Mouse (Mus musculus) layer of hippocampus, postnatal 25 days (tissue): Measurements from ENCODE around the gene Dmc1. TPM values are rescaled to one million over a fixed set of nuclear protein-coding genes. Genes with fewer than 3 reads are reported as not detected.
A peak's percentile ranks its signal among the peaks of the same experiment; 100 is the strongest.

Experiments
- DNase-seq, 2 experiments: peaks; one replicate each; pipeline ENCODE4 v3.0.0; 2022; ENCODE audit warnings: mixed read lengths in 2 of 2, low spot score in 1 of 2; ENCODE audit errors: extremely low spot score in 1 of 2
- total RNA-seq, 2 experiments: library from RNA; stranded (reverse); gene quantifications; 2 replicates each; pipeline ENCODE4 v1.2.3; 2021

The Dmc1 gene
- total RNA-seq, 2 experiments from 2014 or later, result 0.57 to 0.92 TPM

DNA sequence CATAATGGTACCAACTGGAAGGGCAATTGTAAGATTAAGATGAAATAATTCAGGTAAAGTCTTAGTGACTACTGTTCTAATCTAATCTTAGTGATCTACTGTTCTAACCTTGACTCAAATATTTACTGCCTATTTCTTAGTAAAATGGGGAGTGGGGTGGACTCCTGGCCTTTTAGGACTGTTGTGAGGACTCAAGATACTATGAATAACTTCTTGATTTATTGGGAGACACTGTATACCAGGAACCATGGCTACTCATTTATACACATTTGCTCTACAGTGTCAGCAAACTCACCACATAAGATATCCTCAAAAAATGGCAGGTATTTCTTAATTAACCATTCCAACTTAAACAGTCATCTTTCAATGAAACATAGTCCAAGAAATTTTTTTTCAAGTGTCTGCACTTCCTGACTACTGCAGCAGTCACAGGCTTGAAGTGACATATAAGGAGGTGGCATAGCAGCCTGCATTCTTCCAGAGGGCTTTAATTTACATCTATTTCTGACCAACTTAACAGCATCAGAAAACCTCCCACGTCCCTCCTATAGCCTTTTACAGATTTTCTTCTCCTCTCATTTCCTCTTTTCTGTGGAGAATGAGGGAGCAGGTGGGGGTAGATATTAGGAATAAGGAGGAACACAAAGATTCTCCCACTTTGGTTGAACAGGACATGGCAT, 29.2 kb downstream of the Dmc1 start:
- no peak for DNase-seq

DNA sequence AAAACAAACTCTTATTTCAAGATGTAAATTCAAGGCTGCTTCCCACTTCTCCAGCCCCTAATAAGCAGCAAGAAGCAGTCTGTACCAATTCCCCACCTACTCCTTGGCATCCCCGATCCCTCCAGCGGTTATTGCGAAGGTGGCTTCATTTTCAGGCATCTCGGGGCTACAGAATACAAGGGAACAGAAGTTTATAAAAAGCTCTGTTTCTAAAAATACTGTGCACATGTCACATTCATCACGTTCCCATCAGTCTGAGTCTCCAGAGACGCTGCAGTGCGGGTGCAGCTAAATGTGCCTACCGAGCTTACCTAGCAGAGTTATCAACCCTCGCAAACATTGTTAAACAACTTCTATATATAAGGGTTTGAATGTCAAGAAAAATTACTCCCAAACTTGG, 42.5 kb downstream of the Dmc1 start:
- DNase-seq, result peak in 1 of 2 experiments; percentile 5

DNA sequence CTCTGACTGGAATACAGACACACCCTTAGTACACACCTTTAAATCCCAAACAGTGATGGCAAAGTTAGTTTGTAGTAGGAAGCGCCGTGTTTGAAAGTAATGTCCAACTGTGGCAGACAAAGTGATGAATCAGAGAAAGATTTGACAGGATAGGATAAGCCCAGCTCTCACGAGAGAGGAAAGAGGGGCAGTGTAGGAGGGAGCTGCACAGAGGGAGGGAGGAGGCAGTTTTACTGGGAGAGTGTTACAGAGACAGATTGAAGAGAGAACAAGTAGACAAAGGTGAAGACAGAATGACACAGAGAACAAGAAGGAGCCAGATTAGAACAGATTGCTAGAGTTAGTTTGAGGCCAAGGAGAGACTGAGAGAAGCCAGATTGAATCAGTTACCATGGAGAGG, 45.3 kb downstream of the Dmc1 start:
- no peak for DNase-seq

DNA sequence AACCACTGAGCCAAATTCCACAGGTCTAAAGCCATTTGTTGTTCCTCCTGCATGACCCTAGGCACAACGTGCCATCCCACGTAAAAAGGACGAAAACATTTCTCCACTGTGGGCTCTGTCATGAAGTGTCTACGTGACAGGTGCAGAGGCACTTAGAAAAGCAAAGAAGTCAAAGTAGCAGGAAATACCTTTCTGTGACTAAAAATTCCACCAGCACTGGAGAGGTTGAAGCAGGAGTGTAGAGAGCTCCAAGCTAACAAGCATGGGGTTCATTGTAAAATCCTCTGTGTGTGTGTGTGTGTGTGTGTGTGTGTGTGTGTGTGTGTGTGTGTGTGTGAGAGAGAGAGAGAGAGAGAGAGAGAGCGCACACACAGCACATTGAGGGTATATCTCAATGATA, 52.3 kb downstream of the Dmc1 start:
- no peak for DNase-seq

DNA sequence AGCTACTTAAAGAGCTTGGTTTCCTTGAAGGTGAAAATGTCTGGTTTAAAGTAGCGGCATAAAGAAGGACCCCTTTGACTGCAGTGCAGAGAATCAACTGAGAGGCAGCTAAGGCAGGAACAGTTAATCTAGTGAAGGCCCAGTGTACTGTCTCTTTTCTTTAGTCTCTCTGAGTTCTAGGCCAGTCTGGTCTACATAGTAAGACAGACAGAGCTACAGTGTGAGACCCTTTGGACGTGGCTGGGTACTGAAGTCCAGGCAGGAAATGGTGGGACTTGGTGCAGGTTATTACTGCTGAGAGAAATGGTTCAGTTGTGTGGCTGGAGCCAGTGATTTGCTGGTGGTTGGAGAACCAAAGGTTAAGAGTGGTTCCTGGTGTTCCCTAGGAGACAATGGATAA, 56.7 kb downstream of the Dmc1 start:
- DNase-seq, result no peak

DNA sequence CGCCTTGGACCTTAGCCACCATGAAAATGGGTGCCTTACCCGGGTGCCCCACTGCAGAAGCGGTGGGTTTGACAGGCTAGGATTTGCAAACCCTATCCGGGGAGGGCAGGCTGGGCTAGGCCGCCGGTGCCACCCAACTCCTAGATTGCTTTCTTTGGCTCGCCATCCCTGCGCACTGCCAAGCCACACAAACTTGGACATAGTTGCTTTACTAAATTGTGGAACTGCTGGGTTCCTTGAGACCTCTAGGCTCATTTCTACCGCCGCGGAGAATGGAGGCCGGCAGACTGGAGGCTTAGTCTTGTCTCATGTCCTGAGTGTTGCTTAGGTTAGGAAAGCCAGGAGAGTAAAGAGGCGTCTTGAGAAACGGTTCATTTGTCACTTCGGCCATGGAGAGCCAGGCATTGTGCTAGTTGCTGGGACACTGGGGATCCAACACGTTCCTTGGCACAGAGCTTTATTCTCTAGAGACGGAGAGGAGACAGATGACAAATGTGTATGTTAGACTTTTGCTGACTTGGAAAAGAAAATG, 57.6 kb downstream of the Dmc1 start:
- DNase-seq, result no peak

DNA sequence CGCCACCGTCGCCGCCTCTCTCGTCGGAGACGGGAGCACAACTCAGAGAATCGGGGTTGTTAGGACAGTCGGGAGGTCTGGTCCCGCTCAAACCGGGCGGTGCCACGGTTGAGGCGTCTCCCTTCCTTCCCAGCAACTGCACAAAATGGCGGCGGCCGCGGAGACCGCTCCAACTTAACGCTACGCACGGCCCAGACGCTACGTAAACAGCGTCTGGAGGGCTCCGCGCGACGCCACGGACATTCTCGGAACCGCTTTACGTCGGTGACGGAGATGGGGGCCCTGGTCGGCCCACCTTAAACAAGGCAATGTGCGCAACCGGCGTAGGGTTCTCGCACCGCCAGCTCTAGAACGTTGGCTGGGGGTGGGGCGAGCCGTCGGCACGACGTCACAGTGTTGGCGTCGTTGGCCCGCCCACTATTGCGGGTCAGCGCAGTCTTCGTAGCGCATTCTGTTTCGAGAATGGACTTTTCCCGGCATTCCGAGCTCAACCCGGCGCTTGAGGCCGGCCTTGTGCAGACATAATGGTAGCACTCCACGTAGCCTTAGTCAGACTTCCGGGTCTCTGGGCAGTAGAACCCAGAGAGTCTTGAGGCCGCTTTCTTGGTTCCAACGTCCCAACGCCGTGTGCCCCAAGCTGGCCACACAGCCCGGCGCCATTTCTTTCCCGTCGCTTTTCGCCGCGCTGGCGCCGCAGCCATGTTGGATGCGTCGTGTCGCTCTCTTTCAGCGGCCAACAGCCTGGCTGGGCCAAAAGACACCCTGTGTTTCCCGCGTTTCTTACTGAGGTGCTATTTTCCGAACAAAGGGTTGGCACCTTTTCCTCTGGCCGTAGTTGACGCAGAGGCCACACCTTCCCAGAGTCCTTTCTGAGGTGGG, 58.3 kb downstream of the Dmc1 start, which contains the start of gene Ddx17:
Gene Ddx17, minus strand, starts transcription at position 332 of the 879 bp plus-strand sequence.
- peak; percentile 100 for DNase-seq

DNA sequence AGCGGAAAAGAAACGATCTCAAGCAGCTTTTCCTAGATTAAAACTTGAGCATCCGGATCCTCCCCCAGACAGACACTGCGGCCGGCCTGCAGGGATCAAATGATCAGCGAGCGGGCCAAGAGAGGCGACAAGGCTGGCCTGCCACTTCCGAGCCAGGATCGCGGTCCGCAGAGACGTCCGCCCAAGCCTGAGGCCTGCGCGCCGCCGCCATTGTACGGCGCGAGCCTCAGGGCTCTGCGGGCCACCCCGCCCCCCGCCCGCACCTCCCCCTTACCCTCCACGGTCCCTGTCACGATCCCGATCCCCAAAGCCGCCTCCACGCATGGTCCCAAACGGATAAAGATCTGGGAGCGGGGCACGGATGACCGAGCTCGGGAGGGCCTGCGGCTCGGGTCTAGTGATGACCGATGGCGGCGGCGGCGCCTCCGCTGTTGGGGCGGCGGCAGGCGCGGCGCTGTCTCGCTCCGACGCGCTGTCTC, 58.9 kb downstream of the Dmc1 start:
- peak in 1 of 2 experiments; percentile 31 for DNase-seq

DNA sequence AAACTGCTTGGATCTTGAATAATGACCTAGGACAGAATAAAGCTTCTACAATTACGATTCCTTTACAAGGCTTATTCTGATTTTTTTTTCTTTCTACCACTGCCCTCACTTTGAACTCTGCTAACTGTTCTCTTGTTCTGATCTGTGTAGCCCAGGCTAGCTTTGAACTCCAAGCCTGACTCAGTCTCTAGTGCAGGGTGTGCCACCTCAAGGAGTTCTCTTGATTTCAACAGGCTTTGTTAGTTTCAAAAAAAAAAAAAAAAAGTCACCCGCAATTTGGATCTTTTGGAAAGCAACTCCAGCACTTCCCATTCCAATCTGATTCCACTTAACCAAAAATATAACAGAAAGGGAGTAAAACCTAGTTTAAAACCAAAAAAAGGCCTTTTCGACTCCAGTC, 59.4 kb downstream of the Dmc1 start:
- no peak for DNase-seq

DNA sequence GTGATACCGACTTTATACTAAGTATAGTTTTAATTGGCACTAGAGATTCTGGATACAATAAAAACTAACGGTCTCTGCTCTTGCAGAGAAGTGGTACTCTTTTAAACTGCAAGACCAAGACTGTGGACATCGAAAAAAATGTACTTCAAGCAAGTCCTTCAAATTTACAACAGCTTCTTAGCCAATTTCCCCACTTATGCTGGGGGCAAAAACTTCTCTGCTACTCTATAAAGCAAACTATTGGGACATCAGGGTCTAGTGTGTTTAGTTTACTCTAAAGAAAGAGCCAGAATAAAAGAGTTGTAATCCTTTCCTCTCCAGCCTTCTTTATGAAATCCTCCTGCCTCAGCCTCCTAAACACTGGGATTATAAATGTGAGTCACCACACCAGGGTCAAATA, 60.9 kb downstream of the Dmc1 start:
- no peak for DNase-seq

DNA sequence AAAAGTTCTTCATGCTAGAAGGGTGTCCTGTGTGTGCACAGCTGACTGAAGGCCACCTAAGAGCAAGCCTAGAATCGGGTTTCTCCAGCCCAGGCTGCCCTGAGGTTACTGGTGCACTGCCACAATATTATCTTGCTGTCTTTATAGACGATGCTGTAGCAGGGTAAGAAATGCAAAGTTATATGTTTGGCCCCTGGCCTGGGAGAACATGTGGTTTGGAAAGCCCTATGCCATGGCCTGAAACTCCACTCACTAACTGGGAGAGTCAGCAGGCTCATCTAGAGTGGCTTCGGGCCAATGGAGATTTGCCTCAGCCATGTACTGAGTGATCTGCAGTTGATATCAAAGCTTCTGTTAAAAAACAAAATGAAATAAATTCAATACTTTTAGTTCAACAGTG, 71.1 kb downstream of the Dmc1 start:
- DNase-seq, result no peak

DNA sequence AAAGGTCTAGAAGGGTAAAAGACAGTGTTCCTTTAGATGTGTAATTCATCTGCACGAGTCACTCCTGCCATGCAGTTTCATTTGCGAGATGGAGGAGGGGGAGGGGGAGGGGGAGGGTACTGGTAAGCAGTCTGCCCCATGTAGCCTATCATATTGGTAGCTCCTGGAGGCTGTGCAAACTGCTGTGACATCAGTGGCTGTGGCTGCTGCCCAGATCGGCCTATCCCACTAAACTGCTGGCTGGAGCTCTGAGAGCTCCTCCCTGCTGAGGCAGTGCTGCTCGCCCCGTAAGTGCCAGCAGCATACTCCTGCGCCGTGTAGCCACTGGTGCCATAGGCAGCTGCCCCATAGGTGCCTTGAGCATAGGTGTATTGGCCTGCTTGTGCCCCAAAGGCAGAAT, 75.0 kb downstream of the Dmc1 start:
- DNase-seq, result no peak

DNA sequence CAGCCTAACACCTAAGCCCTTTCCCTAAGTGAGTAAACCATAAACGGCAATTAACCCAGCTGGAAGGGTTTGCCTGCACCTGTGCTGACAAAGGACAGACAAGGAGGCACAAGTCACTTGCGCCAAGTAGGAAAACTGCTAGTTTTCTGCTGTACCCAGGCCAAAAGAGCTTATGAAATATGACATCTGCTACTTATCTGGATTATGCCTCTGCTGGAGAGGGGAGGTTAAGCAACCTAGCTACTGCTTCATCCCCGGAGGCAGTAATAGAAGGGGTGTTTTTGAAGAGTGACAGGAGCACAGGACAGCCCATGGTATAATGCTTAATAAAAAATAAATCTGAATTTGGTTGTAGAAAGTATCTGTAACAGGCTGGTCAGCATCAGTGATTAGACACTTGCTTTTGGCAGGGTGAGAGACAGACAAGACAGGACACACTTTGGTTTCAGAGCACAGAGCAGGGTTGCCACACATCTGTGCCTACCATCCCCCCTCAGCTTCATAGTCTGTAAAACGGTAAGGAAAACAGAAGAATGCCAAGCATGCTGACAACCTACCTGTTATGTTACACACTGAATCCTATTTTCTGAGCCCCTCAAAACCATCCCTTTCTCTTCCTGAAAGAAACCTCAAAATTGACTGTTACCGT, 76.8 kb downstream of the Dmc1 start:
- DNase-seq, result peak in 1 of 2 experiments; percentile 1

DNA sequence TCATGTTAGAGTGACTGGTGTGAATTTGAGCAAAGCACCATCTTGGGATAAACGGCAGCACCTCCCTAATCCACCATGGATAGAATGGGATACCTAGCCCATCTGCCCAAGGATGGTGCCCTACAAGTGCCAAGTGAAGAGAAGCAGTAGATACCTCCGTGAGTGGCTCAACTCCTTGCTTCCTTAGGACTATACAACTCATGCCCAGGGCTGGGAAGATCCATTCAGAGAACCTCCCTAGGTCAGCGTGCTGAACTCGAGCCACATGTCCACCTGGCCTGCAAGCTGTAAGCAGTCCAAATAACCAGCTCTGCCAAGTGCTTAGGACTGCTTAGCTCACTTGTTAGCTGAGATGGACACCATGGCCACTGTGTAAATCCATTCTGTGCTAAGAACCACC, 77.7 kb downstream of the Dmc1 start:
- DNase-seq, result no peak

DNA sequence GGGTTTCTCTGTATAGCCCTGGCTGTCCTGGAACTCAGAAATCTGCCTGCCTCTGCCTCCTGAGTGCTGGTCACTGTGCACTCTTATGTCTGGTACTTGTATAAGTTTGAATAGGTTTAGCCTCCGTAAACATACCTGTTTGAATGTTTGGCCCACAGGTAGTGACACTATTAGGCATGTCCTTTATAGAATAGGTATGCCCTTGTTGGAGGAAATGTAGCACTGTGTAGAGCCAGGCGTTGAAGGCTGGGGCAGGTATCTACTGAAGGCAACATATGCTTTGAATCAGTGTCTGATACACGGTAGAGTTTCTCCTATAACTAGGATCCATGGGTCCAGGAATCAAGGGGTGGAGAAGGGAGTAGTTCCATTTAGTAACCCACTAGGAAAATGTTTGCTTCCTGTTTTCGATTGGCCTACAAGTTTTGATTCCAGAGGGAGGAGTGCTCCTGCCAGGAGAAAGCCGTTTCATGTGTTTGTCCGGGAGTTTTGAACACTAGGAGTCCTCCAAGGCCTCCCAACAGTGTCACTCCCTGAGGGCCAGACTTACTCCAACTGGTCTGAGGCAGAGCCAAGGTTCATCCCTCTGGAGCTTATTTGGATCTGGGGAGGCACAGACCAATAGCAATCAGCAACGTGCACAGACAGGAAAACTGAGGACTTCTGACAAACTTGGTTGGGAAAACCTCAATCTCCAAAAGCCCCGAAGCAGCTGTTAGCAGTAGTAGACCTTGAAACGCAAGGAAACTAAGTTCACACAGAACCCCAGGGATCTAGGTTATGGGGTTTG, 78.7 kb downstream of the Dmc1 start:
- no peak for DNase-seq

DNA sequence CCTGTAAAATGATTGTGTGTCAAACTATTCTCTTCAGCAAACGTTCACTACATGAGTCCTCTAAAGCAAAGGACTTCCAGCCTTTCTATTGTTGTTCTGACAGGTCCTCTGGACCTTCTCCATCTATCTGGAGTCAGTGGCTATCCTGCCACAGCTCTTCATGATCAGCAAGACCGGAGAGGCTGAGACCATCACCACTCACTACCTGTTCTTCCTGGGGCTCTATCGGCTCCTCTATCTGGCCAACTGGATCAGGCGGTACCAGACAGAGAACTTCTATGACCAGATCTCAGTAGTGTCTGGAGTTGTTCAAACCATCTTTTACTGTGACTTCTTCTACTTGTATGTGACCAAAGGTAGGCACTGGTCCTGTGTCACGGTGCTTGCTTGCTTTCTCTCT, 79.3 kb downstream of the Dmc1 start:
- no peak for DNase-seq

DNA sequence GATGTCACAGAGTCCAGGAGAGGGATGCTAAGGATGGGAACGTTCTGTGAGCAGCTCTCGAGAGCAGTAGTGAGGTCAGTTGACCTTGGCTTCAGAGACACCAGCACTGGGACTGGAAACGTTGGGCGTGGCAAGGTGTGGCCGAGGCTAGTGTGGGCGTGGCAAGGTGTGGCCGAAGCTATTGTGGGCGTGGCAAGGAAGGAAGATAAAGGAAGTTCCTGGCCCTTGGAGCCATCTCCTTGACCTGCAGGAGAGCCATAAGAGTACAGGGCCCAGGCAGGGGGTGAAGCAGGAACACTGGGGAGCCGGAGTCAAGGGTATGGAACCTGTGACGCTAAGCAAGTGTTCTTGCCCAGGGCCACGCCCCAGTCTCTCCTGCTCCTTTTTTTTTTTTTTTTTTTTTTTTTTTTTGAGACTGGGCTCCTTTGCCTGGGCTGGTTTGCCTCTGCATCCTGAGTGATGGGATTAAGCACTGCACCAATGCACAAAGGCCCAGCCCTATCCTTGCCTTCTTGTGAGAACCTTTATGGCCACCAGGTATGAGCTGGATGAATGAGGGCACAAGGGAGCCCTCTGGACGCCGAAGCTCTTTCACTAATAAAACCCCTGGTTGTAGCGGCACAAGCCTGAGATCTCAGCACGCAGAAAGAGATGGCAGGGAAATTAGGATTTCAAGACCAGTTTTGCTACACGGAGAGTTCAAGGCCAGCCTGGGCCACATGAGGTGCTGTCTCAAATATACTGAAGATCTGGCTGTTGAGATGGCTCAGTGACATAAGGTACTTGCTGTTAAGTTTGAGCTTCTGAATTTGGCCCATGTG, 85.3 kb downstream of the Dmc1 start:
- no peak for DNase-seq

DNA sequence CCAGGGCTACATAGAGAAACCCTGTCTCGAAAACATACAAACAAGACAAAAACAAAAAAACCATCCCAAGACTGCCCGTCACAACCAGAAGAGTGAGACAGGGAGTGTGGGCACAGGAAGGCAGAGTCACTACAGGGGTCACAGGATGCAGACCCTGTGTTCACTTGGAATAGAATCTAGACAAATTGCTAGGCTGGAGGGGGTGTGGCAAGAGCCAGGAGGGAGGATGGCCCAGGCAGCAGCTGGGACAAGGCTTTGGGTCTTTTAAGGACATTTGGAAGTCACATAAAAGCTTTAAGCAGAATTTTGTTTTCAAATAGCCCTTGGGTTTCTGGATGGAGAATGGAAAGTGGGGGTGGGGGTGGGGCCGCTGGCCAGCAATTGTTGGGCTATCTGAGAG, 86.3 kb downstream of the Dmc1 start:
- DNase-seq, result no peak

DNA sequence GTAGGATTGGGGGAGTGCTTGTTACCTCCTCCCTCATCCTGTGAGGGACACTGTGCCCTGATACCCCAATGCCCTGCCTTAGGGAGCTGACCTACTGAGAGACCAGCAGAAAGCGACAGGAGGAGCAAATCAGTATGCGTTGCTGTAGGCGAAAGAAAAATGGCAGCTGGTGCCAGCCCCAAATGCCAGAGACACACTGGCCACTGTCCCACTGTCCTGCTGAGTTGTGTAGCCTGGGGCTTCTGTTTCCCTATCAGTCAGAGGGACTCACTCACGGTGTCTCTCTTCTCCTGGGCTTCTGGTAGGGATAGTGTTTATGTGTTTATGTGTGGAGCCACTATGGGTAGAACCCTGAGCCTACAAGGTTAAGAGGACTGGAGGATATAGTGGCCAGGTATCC, 87.2 kb downstream of the Dmc1 start:
- DNase-seq, result no peak
